Mouse (Mus musculus) lung, postnatal 0 days (tissue): ENCODE data around the gene Fbxl17. TPM values are rescaled to one million over a fixed set of nuclear protein-coding genes. Genes with fewer than 3 reads are reported as not detected.

Source experiments
- ATAC-seq: fragments of 200-750 bp; cut with Nextera tagmentation; 2 replicates; pipeline ENCODE4 v1.8.0; 2017; ENCODE audit warnings: moderate library complexity
- DNase-seq: peaks from one replicate; pipeline ENCODE4 v3.0.0-alpha.2; 2016; ENCODE audit warnings: low spot score
- H3K27ac ChIP-seq: fragments of 300-500 bp; sonication (generic); 2 replicates; pipeline ENCODE4 v1.5.1; 2014; ENCODE audit warnings: antibody characterized with exemption, mild to moderate bottlenecking, low read length, mixed read lengths
- H3K27me3 ChIP-seq: fragments of 300-500 bp; sonication (generic); replicated peaks from 2 replicates; pipeline ENCODE4 v1.6.1; 2014; ENCODE audit warnings: low read length, mixed read lengths; ENCODE audit not compliant: insufficient read depth
- H3K36me3 ChIP-seq: fragments of 300-500 bp; sonication (generic); 2 replicates; pipeline ENCODE4 v1.6.1; 2014; ENCODE audit warnings: low read length, mixed read lengths; ENCODE audit not compliant: insufficient read depth
- H3K4me1 ChIP-seq: fragments of 300-500 bp; sonication (generic); 2 replicates; pipeline ENCODE4 v1.6.1; 2014; ENCODE audit warnings: antibody characterized with exemption, low read depth, low read length, mixed read lengths; ENCODE audit not compliant: insufficient read depth
- H3K4me2 ChIP-seq: fragments of 300-500 bp; sonication (generic); replicated peaks from 2 replicates; pipeline ENCODE4 v1.6.1; 2014; ENCODE audit warnings: low read depth, mild to moderate bottlenecking, low read length, moderate library complexity, mixed read lengths
- H3K4me3 ChIP-seq: fragments of 300-500 bp; sonication (generic); 2 replicates; pipeline ENCODE4 v1.5.1; 2014; ENCODE audit warnings: low read depth, low read length
- H3K9ac ChIP-seq: fragments of 300-500 bp; sonication (generic); replicated peaks from 2 replicates; pipeline ENCODE4 v1.6.1; 2014; ENCODE audit warnings: low read depth, mild to moderate bottlenecking
- H3K9me3 ChIP-seq: fragments of 300-500 bp; sonication (generic); 2 replicates; pipeline ENCODE4 v1.6.1; 2016; ENCODE audit warnings: low read length, mixed read lengths
- CTCF ChIP-seq: IDR thresholded peaks from 2 replicates; pipeline ENCODE4 v1.5.1; 2016; ENCODE audit warnings: antibody characterized with exemption, mild to moderate bottlenecking
- EP300 ChIP-seq: IDR thresholded peaks from 2 replicates; pipeline ENCODE4 v1.6.1; 2016; ENCODE audit warnings: antibody characterized with exemption, mild to moderate bottlenecking, control low read depth
- WGBS: fragments of 180-500 bp; shearing (Covaris S2); extraction: QIAGEN DNeasy Blood & Tissue Kit; methylation state at CpG from one replicate; pipeline ENCODE4 v1.1.7; 2014; 5-methylcytosine and 5-hydroxymethylcytosine counted together
- polyA plus RNA-seq: library from polyadenylated mRNA; unstranded; fragments of >200 nt; fragmentation: Nextera tagmentation; extraction: Ambion mirVana; gene quantifications from 2 replicates; pipeline ENCODE4 v1.2.1, GENCODE M21; 2015

Fbxl17 gene
- polyA plus RNA-seq, 1 experiment from 2014 or later = 6.9 TPM

- DNase-seq = no peak
- Histone ChIP-seq H3K27ac (no peak overlapping the region), H3K4me2 (no peak overlapping the region), H3K4me3 (no peak overlapping the region), H3K27me3 (no peaks in the 10 kb centered on the region), H3K9ac (no peak overlapping the region), H3K36me3 (no peaks in the 10 kb centered on the region), H3K4me1 (peaks cover 4% of the 10 kb centered on the region; the same call in 1 of the 2 replicates), H3K9me3 (no peaks in the 10 kb centered on the region)
- peak; percentile 17 for ATAC-seq
- no peak for TF ChIP-seq EP300
- no peak for TF ChIP-seq CTCF
- WGBS = 55% methylated on average over 4 of the region's 4 CpGs
Observed at GRCm38 (mm10) chr17:63303862-63304261, 196.0 kb downstream of the Fbxl17 start.

DNA sequence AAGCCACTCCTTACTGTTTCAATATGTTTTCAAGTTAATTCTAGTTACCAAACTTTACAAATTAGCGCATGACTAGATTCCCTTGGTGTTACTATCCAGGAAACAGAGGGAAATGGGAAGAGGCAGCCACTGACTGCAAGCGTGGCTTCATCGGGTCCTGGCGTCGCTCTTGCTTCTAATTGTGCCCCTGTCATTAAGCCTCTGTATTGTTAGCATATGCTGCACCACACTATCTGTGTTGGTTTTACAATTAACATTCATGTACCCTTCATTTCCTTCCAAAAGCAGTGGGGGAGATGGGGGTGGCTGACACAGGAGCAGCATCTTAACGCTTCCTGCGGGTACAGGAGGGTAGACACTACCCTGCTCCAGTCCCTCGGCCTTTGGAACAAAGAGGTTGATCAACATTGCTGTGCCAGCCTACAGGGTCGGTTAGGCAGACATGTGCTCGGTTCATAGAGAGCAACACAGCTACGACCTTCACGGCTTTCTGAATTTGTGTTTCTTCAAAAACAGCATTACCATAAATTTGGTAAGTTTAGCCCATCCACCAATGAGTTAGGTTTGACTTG lies 197.9 kb downstream of the Fbxl17 start:
- no peak for TF ChIP-seq CTCF
- TF ChIP-seq EP300 = no peak
- 83% methylated on average over 12 of the region's 12 CpGs for WGBS

GRCm38 (mm10) chr17:63295471-63295870 lies 204.3 kb downstream of the Fbxl17 start:
- Histone ChIP-seq H3K4me3 (no peak overlapping the region), H3K9me3 (no peaks in the 10 kb centered on the region), H3K4me2 (no peak overlapping the region), H3K36me3 (no peaks in the 10 kb centered on the region), H3K9ac (no peak overlapping the region), H3K27ac (no peak overlapping the region), H3K27me3 (no peaks in the 10 kb centered on the region), H3K4me1 (no peaks in the 10 kb centered on the region)
- no peak for ATAC-seq
- 15% methylated on average over 2 of the region's 2 CpGs for WGBS
- TF ChIP-seq CTCF (no peak), EP300 (no peak)
- DNase-seq = no peak

More for the DNA sequence above, 197.9 kb downstream of the Fbxl17 start:
- no peak overlapping the region for H3K27ac ChIP-seq
- H3K36me3 ChIP-seq = no peaks in the 10 kb centered on the region
- H3K4me2 ChIP-seq = no peak overlapping the region
- H3K27me3 ChIP-seq = no peaks in the 10 kb centered on the region
- H3K4me1 ChIP-seq = peaks cover 4% of the 10 kb centered on the region; the same call in 1 of the 2 replicates
- H3K4me3 ChIP-seq = no peak overlapping the region
- ATAC-seq (no peak), DNase-seq (no peak)
- no peak overlapping the region for H3K9ac ChIP-seq
- H3K9me3 ChIP-seq = no peaks in the 10 kb centered on the region

DNA sequence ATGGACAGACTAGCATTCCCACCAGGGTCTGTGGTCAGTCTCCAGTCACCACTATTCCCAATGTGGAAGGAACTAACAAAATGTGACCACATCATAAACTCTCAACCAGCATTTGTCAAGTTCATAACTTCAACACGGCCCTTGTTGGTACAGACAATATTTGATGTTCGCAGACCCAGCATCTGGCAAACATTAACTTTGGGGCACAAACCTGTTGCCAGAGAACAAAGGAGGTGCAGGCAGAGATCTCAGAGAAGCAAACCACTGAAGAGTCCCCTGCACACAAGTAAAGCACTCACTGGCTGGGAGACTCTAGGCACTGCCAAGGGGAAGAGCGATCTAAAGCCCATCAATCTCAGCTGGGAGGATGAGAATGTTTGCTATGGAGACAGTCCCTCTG lies 204.9 kb downstream of the Fbxl17 start:
- DNase-seq (no peak), ATAC-seq (0 out of 2 replicates have a peak, but pooled peaks have one; percentile 25)
- Histone ChIP-seq H3K4me2 (no peak overlapping the region), H3K4me1 (no peaks in the 10 kb centered on the region), H3K36me3 (no peaks in the 10 kb centered on the region), H3K4me3 (no peak overlapping the region), H3K27me3 (no peaks in the 10 kb centered on the region), H3K27ac (no peak overlapping the region), H3K9ac (no peak overlapping the region), H3K9me3 (no peaks in the 10 kb centered on the region)
- 34% methylated on average over 3 of the region's 3 CpGs for WGBS
- TF ChIP-seq CTCF = no peak
- no peak for TF ChIP-seq EP300

DNA sequence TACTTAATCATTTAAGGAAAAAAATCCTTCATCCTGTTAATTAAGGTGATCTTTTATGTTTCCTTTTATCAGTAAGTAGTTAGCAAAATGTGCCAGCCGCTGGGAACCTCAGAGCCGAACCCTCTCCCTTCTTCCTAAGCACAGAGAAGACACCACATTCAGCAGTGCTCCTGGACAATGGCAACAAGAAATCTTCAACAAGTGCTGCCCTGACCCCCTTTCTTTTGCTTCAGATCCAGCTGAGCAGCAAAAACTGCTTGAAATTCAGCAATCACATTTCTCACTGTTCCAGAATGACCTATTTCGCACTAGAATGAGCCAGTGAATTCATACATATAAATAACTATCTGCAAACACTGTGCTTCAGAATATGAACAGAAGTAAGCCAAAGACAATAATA lies 205.8 kb downstream of the Fbxl17 start:
- H3K4me1 ChIP-seq = peaks cover 6% of the 10 kb centered on the region; the same call in 1 of the 2 replicates
- DNase-seq (no peak), ATAC-seq (no peak)
- H3K27ac ChIP-seq = no peak overlapping the region
- no peaks in the 10 kb centered on the region for H3K27me3 ChIP-seq
- no peaks in the 10 kb centered on the region for H3K36me3 ChIP-seq
- no peak overlapping the region for H3K4me2 ChIP-seq
- no peak overlapping the region for H3K9ac ChIP-seq
- TF ChIP-seq CTCF = no peak
- TF ChIP-seq EP300 = no peak
- no peaks in the 10 kb centered on the region for H3K9me3 ChIP-seq
- 81% methylated on average over 3 of the region's 3 CpGs for WGBS
- H3K4me3 ChIP-seq = no peak overlapping the region

DNA sequence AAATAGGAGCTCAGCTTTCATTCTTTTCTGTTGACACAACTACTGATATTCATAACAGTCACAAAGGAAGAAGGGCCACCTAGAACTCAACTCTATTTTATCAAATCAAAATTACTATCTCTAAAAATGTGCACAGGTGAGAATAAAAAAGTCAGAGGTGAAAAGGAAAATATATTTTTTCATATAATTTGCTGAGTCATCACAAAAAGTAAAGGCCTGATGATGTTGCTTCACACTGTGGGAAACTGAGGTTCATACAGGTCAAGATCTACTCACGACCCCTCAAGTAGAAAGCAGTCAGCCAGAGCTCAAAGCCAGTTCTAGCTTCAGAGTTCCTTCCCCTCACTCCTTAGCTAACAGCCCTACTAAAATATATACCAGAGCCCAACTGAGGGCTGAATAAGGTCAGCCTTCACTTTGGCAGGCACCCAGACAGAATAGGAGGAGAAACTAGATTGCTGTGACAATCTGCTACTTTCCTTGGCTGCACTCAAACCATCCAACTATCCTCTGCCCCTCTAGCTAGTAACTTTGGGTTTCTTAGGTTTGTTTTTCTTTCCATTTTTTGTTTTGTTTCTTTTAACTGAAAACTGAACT lies 210.4 kb downstream of the Fbxl17 start:
- Histone ChIP-seq H3K27ac (no peak overlapping the region), H3K9ac (no peak overlapping the region), H3K4me3 (no peak overlapping the region), H3K27me3 (no peaks in the 10 kb centered on the region), H3K4me2 (no peak overlapping the region), H3K9me3 (no peaks in the 10 kb centered on the region), H3K4me1 (peaks cover 13% of the 10 kb centered on the region; the same call in 1 of the 2 replicates), H3K36me3 (no peaks in the 10 kb centered on the region)
- TF ChIP-seq EP300 (no peak), CTCF (no peak)
- peak; percentile 44 for DNase-seq
- 29% methylated on average over 1 of the region's 1 CpGs for WGBS
- ATAC-seq = 0 out of 2 replicates have a peak, but pooled peaks have one; percentile 20
